Mouse (Mus musculus): ENCODE measurements around the gene Rps6kb1. TPM values are rescaled to one million over a fixed set of nuclear protein-coding genes. Genes with fewer than 3 reads are reported as not detected.

Gene Rps6kb1
- total RNA-seq (2021): 10 to 100 TPM; 19.6 to 20.1 TPM
- long read RNA-seq, experiment 1, full-length matches to known transcripts: 24 of 37 reads
- long read RNA-seq, experiment 1, partial matches to known transcripts: 2 of 37 reads
- long read RNA-seq, experiment 1, other reads (novel, unspliced or antisense): 11 of 37 reads
- long read RNA-seq, experiment 2, full-length matches to known transcripts: 22 of 30 reads
- long read RNA-seq, experiment 2, partial matches to known transcripts: 1 of 30 reads
- long read RNA-seq, experiment 2, other reads (novel, unspliced or antisense): 7 of 30 reads

DNA sequence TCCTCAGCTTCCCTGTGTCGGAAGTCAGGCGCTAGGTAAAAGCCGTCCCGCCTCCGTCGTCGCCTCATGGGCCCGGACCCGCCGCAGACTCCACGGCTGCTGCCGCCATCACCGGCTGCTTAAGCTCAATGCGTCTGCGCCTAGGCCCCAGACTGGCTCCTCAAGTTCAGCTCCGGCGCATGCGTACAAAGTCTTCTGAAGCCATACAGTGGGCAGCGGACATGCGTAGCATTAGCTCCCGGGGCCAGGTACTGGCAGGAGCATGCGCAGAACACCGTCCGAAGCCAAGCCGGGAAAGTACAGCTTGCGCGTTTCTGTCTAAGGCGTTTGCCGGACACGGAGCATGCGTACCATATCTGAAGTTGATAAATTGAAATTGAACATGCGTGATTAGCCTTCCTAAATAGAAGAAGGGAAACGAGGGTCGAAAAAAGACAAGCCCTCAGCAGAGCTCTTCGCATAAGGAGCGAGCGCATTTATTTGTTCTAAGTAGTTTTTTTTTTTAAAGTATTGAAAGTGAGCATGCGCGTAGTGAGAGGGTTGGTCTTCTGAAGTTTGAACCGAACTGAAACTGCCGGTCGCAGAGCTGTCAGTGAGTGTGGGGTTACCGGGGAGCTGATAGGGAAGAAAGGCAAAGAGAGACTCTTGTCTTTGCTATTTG, at the start of gene Rps6kb1, which contains the start of gene Tubd1:
Rps6kb1 (minus strand) TSS at position 167 of the 661 bp plus-strand sequence.
Tubd1 (plus strand) TSS at position 353 of the 661 bp plus-strand sequence.
- DNase-seq (ENCODE audit: low spot score): peak; percentile 100

DNA sequence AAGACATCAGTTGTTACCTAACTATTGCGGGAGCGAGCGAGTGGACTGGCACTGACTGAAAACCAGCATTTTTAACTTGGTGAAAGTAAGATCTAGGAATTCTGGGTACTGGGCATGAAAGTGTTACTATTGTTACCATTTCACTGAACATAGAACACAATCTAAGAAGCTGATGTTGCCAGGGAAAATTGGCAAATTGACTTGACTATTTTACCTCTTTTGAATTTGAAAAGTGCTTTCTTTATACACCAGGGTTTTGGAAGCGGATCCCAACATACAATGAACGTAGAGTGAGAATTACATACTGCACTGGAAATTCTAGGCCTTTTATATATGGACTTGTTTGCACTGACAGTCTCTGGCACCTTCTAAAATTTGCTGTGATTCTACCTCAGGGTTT, 48.8 kb upstream of the Rps6kb1 start:
- DNase-seq (ENCODE audit: low spot score): no peak

DNA sequence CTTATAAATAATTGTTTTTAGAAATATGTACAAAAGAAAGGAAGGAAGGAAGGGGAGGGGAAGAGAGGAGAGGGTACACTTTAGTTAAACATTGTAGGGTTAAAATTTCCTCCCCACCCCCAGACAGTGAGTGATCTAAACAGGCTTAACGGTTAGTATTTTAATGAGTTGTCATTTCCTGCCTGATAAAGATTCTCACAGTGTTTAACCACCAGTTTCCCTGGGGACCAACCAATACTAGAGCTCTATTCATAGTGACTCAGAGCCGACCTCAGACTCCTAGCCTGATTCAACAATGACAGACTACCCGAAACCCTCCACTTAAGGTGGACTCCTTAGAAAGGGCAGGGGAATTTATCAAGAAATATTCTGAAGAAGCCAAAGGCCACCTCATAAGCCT, 48.4 kb upstream of the Rps6kb1 start:
- no peak for DNase-seq (ENCODE audit: low spot score)

DNA sequence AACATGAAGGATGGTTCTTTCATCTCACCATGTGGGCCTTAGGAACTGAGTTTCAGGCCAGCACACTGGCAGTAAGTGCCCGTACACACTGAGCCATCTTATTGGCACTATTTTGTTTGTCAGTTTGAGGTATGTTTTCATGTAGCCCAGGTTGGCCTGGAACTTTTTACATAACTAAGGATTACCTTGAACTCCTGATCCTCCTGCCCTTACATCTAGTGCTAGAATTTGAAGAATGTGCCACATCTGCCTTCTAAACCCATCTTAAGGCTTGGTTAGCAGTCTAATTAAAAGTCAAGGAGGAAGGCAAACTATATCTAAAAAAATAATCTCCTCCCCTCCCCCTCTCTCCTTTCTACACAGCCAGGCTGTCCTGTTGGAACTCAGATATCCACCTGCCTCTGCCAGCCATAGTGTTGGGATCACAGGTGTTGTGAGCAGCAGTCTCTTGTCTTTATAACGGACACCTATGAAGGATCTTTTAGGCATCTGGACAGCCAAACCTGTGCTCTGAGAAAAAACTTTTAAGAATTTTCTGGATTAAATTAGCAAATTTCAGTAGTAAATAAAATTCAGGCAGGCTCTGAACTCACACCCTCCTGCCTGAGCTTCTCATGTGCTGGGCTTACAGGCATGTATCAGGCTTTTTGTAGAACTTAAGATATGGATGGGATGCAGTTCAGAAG, 47.5 kb upstream of the Rps6kb1 start:
- DNase-seq (ENCODE audit: low spot score): no peak

DNA sequence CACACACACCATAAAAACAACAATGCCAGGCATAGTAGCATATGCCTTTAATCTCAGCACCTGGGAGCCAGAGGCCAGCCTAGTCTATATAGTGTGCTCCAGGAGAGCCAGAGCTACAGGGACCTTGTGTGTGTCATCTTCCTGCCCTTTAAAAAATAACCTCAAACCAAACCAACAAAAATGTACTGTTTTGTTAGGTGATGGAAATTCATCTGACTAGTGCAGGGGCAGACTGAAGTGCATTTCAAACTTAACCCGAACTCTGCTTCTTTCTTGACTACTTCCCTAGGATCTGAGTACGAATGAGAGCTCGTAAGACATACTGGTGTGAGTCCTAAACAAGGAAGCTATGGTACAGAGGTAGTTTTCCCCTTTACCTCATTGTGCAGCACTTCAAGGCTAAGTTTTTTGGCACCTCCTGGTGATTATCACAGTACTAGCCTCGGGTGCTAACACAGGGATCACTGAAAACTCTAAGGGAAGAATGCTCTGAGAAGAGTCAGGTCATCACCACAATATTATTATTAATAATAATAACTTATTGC, 46.8 kb upstream of the Rps6kb1 start:
- DNase-seq (ENCODE audit: low spot score): no peak

DNA sequence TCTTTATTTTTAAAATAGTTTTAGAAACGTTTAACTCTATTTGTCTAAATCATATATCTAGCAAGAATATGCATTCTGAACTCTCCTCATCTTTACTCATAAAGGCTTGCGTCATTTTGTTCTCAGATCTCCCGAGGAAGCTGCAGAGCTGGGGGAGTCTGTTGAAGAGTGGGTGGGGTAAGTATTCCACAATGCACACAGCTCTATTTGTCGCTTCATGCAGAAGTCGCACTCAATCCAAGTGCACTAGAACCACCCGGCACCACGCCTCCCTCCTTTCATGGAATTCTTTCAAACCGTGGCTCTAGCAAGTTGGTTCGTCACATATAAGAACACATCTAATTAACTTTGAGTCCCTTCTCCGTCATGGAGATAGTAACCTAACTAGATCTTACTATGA, 46.0 kb upstream of the Rps6kb1 start:
- no peak for DNase-seq (ENCODE audit: low spot score)

DNA sequence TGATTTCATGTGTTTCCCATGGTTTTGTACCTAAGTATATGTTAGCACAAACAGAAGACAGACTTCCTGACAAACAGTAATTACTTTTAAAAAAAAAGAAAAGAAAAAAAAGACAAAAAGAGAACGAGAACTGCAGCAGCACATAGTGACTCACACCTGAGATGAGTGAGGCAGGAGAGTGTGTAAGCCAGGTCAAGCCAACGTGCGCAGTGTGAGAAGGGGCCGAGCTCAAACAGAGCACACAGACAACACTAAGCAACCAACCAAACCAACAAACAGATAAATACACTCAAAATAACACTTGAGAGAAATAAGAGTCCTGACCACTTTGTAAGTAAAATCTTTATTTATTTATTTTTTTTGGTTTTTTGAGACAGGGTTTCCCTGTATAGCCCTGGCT, 45.5 kb upstream of the Rps6kb1 start:
- no peak for DNase-seq (ENCODE audit: low spot score)

DNA sequence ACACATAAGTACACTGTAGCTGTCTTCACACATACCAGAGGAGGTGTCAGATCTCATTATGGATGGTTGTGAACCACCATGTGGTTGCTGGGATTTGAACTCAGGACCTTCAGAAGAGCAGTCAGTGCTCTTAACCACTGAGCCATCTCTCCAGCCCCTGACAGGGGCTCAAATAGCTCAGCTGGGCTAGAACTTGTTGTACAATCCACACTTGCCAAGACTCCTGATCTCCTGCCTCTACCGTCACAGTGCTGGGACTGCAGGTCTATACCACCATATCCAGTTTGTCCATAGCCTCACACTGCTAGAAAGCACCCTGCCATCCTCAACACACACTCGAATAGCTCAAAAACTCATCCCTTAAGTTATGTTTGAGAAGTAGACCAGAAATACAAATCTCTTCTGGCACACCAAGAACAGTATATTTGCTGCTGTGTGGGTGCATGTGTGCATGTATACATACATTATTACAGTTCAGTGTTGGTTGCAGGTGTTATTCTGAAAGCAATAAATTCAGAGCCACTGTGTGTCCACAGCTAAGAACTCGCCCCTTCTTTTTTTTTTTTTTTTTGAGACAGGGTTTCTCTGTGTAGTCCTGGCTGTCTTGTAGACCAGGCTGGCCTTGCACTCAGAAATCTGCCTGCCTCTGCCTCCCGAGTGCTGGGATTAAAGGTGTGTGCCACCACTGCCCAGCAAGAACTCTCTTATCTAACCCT, 44.1 kb upstream of the Rps6kb1 start:
- no peak for DNase-seq (ENCODE audit: low spot score)

DNA sequence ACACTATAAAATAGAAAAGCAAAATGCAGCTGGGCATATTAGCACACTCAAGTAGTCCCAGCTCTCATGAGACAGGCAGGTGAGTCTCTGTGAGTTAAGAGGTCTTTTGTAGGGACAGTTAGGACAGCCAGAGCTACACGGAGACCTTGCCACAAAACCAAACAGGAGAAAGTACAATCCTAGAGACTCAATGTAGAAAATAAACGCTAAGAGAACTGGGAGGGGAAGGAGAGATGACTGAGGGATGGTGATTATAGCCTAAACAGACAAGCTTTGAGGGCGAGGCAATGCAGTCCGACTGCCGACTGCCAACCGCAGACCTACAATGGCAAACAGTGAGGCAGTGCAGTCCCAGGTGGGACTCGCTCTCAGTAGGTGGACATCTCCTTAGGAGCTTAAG, 43.2 kb upstream of the Rps6kb1 start:
- DNase-seq (ENCODE audit: low spot score): no peak

DNA sequence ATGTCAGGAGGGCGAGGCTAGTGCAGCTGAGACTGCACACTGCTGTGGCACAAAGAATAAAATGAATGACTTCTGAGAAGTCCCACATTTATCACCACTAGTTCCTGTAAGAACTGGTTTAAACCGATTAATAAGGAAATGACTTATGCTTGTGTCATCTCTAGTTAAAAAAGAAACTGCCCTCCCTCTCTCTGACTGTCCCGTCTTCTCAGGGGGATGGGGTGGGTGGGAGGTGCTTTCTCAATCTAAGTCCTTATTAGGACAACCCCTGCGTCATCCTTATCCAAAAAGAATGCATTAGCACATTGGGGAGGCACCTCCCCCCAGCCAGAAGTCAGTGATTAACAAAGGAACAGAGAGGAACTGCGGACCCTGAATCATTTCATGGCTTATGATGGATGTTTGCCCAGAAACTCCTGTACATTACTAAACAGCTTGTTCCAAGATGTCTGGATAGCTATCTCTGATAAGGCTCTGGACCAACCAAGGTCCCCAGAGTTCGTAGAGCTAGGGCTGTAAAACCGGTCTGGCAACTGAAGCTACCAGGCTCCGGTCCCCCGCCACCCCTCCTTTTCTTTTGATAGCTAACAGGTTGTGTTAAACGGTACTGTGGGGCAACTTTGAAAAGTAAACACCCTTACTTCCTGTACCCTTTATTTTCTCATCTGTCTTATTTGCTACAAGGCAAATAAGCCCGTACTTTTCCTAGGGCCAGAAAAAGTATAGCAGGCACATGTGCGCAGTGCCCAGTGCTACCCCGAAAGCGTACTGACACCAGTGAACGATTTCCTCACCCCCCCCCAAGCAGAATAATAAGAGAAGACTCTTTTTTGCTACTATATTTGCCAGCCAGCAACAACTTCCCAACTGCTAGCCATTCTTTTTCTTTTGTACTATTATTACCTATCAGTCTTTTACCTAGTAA, 42.5 kb upstream of the Rps6kb1 start:
- DNase-seq (ENCODE audit: low spot score): peak; percentile 69

DNA sequence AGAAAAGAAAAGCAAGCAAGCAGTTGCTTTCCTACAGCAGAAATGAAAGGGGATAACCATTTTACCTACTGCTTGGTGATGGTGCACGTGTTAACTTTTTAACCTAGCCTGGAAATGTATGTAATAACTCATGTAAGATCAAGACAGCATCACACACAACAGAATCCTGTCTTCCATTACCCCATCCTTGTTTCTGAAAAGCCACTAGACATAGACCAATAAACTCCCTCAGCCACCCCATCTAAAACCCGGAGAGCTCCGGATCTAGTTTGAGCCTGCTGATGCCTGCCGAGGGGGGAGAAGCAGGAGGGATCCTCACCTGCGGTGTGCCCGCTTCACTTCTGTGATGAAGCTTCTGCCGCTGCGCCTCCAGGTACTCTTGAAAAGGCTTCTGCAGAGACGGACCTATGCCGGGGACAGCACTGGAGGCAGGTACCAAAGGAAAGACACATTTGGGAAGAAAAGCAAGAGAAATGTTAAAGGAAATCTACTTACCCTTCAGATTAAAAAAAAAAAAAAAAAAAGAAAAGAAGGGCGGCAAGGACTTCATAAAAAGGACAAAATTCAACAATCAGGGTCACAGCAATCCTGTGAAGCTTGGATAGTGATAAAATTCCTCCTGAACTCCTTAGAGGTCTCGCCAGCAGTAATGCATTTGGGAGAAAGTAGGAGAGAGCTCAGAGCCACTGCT, 41.7 kb upstream of the Rps6kb1 start:
- no peak for DNase-seq (ENCODE audit: low spot score)

DNA sequence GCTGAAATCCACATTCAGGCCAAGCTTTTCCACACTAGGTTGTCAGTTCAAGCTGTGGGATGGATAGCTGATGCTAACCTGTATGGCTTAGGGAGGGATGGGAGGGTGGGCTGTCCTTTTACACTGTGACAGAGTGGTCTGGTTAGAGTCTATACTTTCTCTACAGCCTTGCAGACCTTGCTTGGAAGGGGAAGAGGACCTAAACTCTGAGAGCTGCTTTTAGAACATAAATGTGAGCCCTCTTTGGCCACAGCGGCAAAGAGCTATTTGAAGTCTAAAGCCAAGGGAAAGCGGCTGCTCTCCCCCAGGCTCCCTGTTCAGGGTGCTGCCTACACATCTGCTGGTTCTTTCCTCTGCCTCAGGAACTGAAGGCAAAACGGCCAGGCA, 41.0 kb upstream of the Rps6kb1 start:
- no peak for DNase-seq (ENCODE audit: low spot score)

DNA sequence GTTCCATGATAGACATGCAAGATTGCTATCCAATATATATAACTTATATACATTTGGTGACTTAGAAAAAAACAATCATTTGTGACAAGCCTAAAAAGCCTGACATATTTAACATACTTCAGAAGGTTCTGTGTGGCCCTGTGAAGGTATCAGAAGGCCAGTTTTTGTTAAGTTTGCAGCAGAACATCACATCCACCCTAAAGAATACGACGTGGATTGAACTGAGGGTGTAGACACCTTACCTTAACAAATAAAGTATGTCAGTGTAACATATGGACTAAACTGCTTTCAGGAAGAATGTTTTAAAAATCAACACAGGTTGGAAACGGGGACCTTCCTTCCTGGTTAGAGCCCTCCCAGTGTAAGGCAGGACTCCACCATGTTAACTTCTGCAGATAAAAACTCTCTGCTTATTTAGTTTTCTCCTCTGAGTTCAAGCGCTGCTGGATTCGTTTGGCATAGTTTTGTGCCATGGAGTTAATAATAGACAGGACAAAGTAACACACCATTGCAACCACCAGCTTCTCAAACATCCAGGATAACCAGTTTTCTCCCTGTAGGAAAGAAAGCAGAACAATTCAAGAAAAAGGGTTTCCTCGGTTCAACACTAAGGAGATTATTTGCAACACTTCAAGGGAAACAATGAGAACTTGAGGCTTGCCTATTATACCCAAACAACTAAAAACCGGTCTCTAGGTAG, 40.4 kb upstream of the Rps6kb1 start:
- no peak for DNase-seq (ENCODE audit: low spot score)

DNA sequence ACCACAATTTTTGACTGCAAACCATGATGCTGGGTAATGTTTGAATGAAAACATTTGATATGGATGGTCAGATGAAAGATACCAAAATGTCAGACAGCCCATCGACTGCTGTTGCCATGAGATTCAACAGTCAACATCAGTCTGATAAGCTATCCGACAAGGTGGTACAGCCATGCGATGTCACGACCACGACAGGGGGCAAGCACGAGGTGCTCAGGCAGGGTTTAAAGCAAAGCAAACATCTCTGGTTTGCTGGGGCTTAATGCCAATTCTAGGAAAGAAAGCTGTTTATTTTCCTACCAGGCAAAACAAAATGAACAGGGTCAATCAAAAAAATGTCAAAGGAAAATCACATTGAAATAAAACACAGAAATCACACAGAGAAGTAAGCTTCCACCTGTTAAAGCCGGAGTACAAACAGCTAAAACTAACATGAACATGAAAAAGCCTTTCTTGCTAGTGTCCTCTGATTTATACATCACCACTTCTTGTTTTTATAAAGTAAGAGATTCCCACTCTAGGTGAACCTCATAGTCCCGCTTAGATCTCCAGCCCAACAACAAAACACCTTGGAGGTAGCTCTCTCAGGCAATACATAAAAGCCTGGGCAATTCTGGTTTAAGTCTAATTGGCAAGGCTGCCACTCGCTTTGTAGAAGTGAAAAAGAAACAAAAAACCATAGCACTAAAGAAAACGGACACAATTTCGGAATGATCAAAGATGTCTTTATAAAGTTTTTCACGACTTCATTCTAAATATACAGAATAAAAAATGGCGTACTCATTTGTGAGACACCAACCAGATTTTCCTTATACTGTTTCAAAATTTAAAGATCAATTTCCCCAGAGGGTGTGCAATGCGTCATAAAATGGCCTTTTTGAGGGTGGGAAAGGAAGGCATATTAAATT, 39.6 kb upstream of the Rps6kb1 start:
- no peak for DNase-seq (ENCODE audit: low spot score)

DNA sequence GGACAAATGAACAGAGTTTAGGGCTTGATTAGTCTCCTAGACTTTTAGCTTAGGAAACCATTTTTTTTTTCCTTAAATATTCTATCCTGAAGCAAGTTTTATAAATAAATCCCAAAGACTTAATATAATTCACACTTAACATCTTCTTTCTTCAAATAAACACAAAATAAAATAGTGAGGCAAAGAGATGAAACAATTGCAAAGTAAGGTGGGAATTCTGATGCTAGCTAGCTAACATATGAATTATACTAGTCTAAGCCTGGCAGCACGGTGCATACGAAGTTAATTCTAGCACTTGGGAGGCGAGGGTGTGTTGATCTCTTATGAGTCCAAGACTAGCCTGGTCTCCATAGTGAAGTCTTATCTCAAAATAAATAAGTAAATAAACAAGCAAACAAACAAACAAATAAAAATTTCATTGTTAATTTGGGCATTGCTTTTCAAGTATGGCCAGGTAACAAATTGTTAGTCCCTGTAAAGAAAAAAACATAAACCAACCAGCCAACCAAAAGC, 38.8 kb upstream of the Rps6kb1 start:
- no peak for DNase-seq (ENCODE audit: low spot score)

DNA sequence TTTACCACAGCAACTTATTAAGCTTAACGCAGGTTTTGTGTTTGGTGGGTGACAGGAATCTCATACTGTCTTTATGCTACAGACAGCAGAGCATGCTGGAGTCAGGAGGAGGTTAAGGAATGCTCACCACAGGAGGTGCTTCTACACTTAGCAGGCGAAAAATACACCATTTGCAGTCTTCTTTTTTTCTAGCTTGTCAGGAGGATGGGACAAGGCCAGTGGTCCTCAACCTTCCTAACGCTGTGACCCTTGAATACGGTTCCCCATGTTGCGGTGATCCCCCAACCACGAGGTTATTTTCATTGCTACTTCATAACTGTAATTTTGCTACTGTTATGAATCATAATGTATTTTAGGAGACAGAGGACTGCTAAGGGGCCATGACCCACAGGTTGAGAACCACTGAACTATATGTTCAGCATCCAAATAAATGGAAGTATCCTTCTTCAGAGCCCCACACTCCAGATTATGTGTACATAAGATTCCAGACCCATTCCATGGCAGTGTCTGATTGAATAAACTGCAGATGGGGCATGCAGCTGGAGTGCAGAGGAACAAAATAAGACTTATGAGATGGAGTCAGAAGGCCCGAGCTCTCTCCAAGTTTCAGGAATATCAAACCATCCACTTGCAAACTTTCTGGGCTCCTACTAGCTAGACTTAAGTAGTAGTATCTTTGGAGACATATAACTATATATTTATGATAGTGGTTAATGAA, 38.1 kb upstream of the Rps6kb1 start:
- no peak for DNase-seq (ENCODE audit: low spot score)

DNA sequence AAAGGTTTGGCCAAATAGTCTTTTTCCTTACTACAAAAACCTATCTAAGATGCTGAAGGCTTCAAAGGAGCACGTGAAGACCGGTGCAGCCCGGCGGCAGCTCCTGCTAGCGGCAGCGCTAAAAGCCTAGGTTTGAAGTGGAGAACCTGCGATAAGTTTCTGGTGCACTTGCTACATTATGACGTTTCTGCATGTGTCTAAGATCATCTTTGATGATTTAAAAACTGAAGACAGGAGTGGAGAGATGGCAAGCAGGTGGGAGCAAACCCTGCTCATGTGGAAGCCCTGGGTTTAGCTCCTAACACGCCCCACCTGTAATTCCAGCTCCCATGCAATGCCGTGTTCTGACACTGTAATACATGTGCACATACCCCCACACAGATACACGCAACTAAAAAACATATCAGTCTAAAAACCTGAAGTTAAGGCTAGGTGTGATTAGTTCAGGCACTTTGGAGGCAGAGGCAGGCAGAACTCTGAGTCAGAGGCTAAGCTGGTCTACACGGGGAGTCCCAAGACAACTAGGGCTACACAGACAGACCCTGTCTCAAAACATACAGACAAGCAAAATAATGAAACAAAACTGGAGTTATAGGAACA, 37.4 kb upstream of the Rps6kb1 start:
- DNase-seq (ENCODE audit: low spot score): no peak
